Mouse (Mus musculus): ENCODE measurements around the gene Catip.

Catip gene

GRCm38 (mm10) chr1:74404206-74404605 is 42.3 kb downstream of the Catip start:
- peaks cover 26% of the 10 kb centered on the region for H3K4me1 ChIP-seq (replicated peaks; ENCODE audit: low read depth, low read length)
- TF ChIP-seq NANOG (IDR thresholded peaks at IDR 0.05; ENCODE audit: borderline replicate concordance, low read length) (no peak), POU5F1 (IDR thresholded peaks at IDR 0.05; ENCODE audit: borderline replicate concordance, low read length) (no peak), CTCF (conservative IDR thresholded peaks at IDR 0.05; ENCODE audit: low read length) (no peak)
- H3K27me3 ChIP-seq (ENCODE audit: insufficient read depth, low read length): 0 out of 2 replicates have a peak, but pooled peaks cover 3% of the 10 kb centered on the region
- H3K9me3 ChIP-seq (ENCODE audit: low read length): no peaks in the 10 kb centered on the region
- no peak overlapping the region for H3K4me3 ChIP-seq (replicated peaks; ENCODE audit: low read length)
- no peaks in the 10 kb centered on the region for H3K36me3 ChIP-seq (ENCODE audit: insufficient read depth, low read length)

GRCm38 (mm10) chr1:74408589-74409504 is 46.9 kb downstream of the Catip start, which contains the start of gene Vil1:
TSS of gene Vil1 (plus strand) at chr1:74409376.
- H3K9me3 ChIP-seq (ENCODE audit: low read length): no peaks in the 10 kb centered on the region
- no peak for TF ChIP-seq POU5F1 (IDR thresholded peaks at IDR 0.05; ENCODE audit: borderline replicate concordance, low read length)
- no peak for TF ChIP-seq CTCF (conservative IDR thresholded peaks at IDR 0.05; ENCODE audit: low read length)
- TF ChIP-seq NANOG (IDR thresholded peaks at IDR 0.05; ENCODE audit: borderline replicate concordance, low read length): no peak
- H3K27me3 ChIP-seq (ENCODE audit: insufficient read depth, low read length): peaks cover 6% of the 10 kb centered on the region; the same call in 1 of the 2 replicates
- H3K36me3 ChIP-seq (ENCODE audit: insufficient read depth, low read length): no peaks in the 10 kb centered on the region
- H3K4me1 ChIP-seq (replicated peaks; ENCODE audit: low read depth, low read length): peaks cover 13% of the 10 kb centered on the region
- peak within 1 kb of the TSS; percentile 37 for H3K4me3 ChIP-seq (replicated peaks; ENCODE audit: low read length)

- Histone ChIP-seq H3K27me3 (ENCODE audit: insufficient read depth, low read length) (peaks cover 6% of the 10 kb centered on the region; the same call in 1 of the 2 replicates), H3K4me3 (replicated peaks; ENCODE audit: low read length) (no peak overlapping the region), H3K4me1 (replicated peaks; ENCODE audit: low read depth, low read length) (peaks cover 29% of the 10 kb centered on the region), H3K36me3 (ENCODE audit: insufficient read depth, low read length) (no peaks in the 10 kb centered on the region), H3K9me3 (ENCODE audit: low read length) (no peaks in the 10 kb centered on the region)
- TF ChIP-seq POU5F1 (IDR thresholded peaks at IDR 0.05; ENCODE audit: borderline replicate concordance, low read length): no peak
- no peak for TF ChIP-seq CTCF (conservative IDR thresholded peaks at IDR 0.05; ENCODE audit: low read length)
- no peak for TF ChIP-seq NANOG (IDR thresholded peaks at IDR 0.05; ENCODE audit: borderline replicate concordance, low read length)
Observed at GRCm38 (mm10) chr1:74411753-74412325, 49.9 kb downstream of the Catip start.

GRCm38 (mm10) chr1:74412711-74413110 is 50.8 kb downstream of the Catip start:
- Histone ChIP-seq H3K4me1 (replicated peaks; ENCODE audit: low read depth, low read length) (peaks cover 29% of the 10 kb centered on the region), H3K9me3 (ENCODE audit: low read length) (no peaks in the 10 kb centered on the region), H3K27me3 (ENCODE audit: insufficient read depth, low read length) (peaks cover 6% of the 10 kb centered on the region; the same call in 1 of the 2 replicates), H3K36me3 (ENCODE audit: insufficient read depth, low read length) (no peaks in the 10 kb centered on the region), H3K4me3 (replicated peaks; ENCODE audit: low read length) (no peak overlapping the region)
- TF ChIP-seq NANOG (IDR thresholded peaks at IDR 0.05; ENCODE audit: borderline replicate concordance, low read length) (no peak), POU5F1 (IDR thresholded peaks at IDR 0.05; ENCODE audit: borderline replicate concordance, low read length) (no peak), CTCF (conservative IDR thresholded peaks at IDR 0.05; ENCODE audit: low read length) (no peak)

- H3K9me3 ChIP-seq (ENCODE audit: low read length): no peaks in the 10 kb centered on the region
- TF ChIP-seq NANOG (IDR thresholded peaks at IDR 0.05; ENCODE audit: borderline replicate concordance, low read length) (no peak), CTCF (conservative IDR thresholded peaks at IDR 0.05; ENCODE audit: low read length) (no peak), POU5F1 (IDR thresholded peaks at IDR 0.05; ENCODE audit: borderline replicate concordance, low read length) (no peak)
- H3K36me3 ChIP-seq (ENCODE audit: insufficient read depth, low read length): no peaks in the 10 kb centered on the region
- peaks cover 36% of the 10 kb centered on the region for H3K4me1 ChIP-seq (replicated peaks; ENCODE audit: low read depth, low read length)
- H3K4me3 ChIP-seq (replicated peaks; ENCODE audit: low read length): no peak overlapping the region
- H3K27me3 ChIP-seq (ENCODE audit: insufficient read depth, low read length): peaks cover 10% of the 10 kb centered on the region
Observed at GRCm38 (mm10) chr1:74415143-74415542, 53.2 kb downstream of the Catip start.

All from E14TG2a.4 (cell line).